Mouse (Mus musculus) lung, postnatal 0 days (tissue): ENCODE results near the gene Tnfrsf21. TPM values are rescaled to one million over a fixed set of nuclear protein-coding genes. Genes with fewer than 3 reads are reported as not detected.
A peak's percentile ranks its signal among the peaks of the same experiment; 100 is the strongest.

Experiments
- ATAC-seq: fragments of 200-750 bp; cut with Nextera tagmentation; 2 replicates; pipeline ENCODE4 v1.8.0; 2017; ENCODE audit warnings: moderate library complexity
- DNase-seq: peaks from one replicate; pipeline ENCODE4 v3.0.0-alpha.2; 2016; ENCODE audit warnings: low spot score
- H3K27ac ChIP-seq: fragments of 300-500 bp; sonication (generic); 2 replicates; pipeline ENCODE4 v1.5.1; 2014; ENCODE audit warnings: antibody characterized with exemption, mild to moderate bottlenecking, low read length, mixed read lengths
- H3K27me3 ChIP-seq: fragments of 300-500 bp; sonication (generic); replicated peaks from 2 replicates; pipeline ENCODE4 v1.6.1; 2014; ENCODE audit warnings: low read length, mixed read lengths; ENCODE audit not compliant: insufficient read depth
- H3K36me3 ChIP-seq: fragments of 300-500 bp; sonication (generic); 2 replicates; pipeline ENCODE4 v1.6.1; 2014; ENCODE audit warnings: low read length, mixed read lengths; ENCODE audit not compliant: insufficient read depth
- H3K4me1 ChIP-seq: fragments of 300-500 bp; sonication (generic); 2 replicates; pipeline ENCODE4 v1.6.1; 2014; ENCODE audit warnings: antibody characterized with exemption, low read depth, low read length, mixed read lengths; ENCODE audit not compliant: insufficient read depth
- H3K4me2 ChIP-seq: fragments of 300-500 bp; sonication (generic); replicated peaks from 2 replicates; pipeline ENCODE4 v1.6.1; 2014; ENCODE audit warnings: low read depth, mild to moderate bottlenecking, low read length, moderate library complexity, mixed read lengths
- H3K4me3 ChIP-seq: fragments of 300-500 bp; sonication (generic); 2 replicates; pipeline ENCODE4 v1.5.1; 2014; ENCODE audit warnings: low read depth, low read length
- H3K9ac ChIP-seq: fragments of 300-500 bp; sonication (generic); replicated peaks from 2 replicates; pipeline ENCODE4 v1.6.1; 2014; ENCODE audit warnings: low read depth, mild to moderate bottlenecking
- H3K9me3 ChIP-seq: fragments of 300-500 bp; sonication (generic); 2 replicates; pipeline ENCODE4 v1.6.1; 2016; ENCODE audit warnings: low read length, mixed read lengths
- CTCF ChIP-seq: IDR thresholded peaks from 2 replicates; pipeline ENCODE4 v1.5.1; 2016; ENCODE audit warnings: antibody characterized with exemption, mild to moderate bottlenecking
- EP300 ChIP-seq: IDR thresholded peaks from 2 replicates; pipeline ENCODE4 v1.6.1; 2016; ENCODE audit warnings: antibody characterized with exemption, mild to moderate bottlenecking, control low read depth
- WGBS: fragments of 180-500 bp; shearing (Covaris S2); extraction: QIAGEN DNeasy Blood & Tissue Kit; methylation state at CpG from one replicate; pipeline ENCODE4 v1.1.7; 2014; 5-methylcytosine and 5-hydroxymethylcytosine counted together
- polyA plus RNA-seq: library from polyadenylated mRNA; unstranded; fragments of >200 nt; fragmentation: Nextera tagmentation; extraction: Ambion mirVana; gene quantifications from 2 replicates; pipeline ENCODE4 v1.2.1, GENCODE M21; 2015

Tnfrsf21 gene
- polyA plus RNA-seq, 1 experiment from 2014 or later: 40.2 TPM

GRCm38 (mm10) chr17:43113391-43113984, 97.1 kb downstream of the Tnfrsf21 start:
- Histone ChIP-seq H3K4me3 (no peak overlapping the region), H3K4me2 (no peak overlapping the region), H3K9me3 (no peaks in the 10 kb centered on the region), H3K4me1 (no peaks in the 10 kb centered on the region), H3K9ac (no peak overlapping the region), H3K36me3 (no peaks in the 10 kb centered on the region), H3K27me3 (no peaks in the 10 kb centered on the region), H3K27ac (no peak overlapping the region)
- no peak for TF ChIP-seq CTCF
- no peak for TF ChIP-seq EP300
- ATAC-seq: no peak
- 49% methylated on average over 9 of the region's 9 CpGs for WGBS
- no peak for DNase-seq

DNA sequence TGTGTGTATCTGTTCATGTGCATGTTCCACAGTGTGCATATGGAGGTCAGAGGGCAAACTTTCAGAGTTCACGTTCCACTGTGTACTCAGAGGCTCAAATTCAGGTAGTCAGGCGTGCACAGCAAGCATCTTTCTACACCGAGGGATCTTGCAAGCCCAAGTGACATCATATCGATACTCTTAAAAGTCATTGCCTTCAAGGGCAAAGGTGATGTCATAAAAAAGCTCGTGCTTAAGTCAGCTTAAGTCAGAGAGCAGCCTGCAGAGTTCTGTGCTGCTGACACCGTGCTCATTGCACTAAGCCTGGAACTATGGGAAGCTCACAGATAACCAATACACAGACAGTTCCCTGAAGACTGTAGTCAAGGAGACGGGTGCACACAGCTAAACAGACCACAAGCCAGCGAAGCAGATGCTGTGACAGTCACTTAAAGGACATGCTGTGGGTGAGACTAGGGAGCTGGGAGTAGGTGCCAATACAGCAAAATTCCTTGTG, 97.8 kb downstream of the Tnfrsf21 start:
- Histone ChIP-seq H3K36me3 (no peaks in the 10 kb centered on the region), H3K27me3 (no peaks in the 10 kb centered on the region), H3K9me3 (no peaks in the 10 kb centered on the region), H3K4me3 (no peak overlapping the region), H3K4me1 (no peaks in the 10 kb centered on the region), H3K4me2 (no peak overlapping the region), H3K9ac (no peak overlapping the region), H3K27ac (no peak overlapping the region)
- WGBS: 52% methylated on average over 8 of the region's 8 CpGs
- DNase-seq (no peak), ATAC-seq (no peak)
- TF ChIP-seq CTCF: no peak
- no peak for TF ChIP-seq EP300

GRCm38 (mm10) chr17:43114926-43115325, 98.6 kb downstream of the Tnfrsf21 start:
- DNase-seq: no peak
- Histone ChIP-seq H3K27ac (no peak overlapping the region), H3K9ac (no peak overlapping the region), H3K9me3 (no peaks in the 10 kb centered on the region), H3K4me3 (no peak overlapping the region), H3K4me1 (no peaks in the 10 kb centered on the region), H3K27me3 (no peaks in the 10 kb centered on the region), H3K4me2 (no peak overlapping the region), H3K36me3 (no peaks in the 10 kb centered on the region)
- WGBS: 93% methylated on average over 6 of the region's 6 CpGs
- ATAC-seq: no peak
- TF ChIP-seq EP300: no peak
- no peak for TF ChIP-seq CTCF

GRCm38 (mm10) chr17:43116748-43117147, 100.4 kb downstream of the Tnfrsf21 start:
- Histone ChIP-seq H3K27ac (no peak overlapping the region), H3K4me1 (no peaks in the 10 kb centered on the region), H3K9me3 (no peaks in the 10 kb centered on the region), H3K36me3 (no peaks in the 10 kb centered on the region), H3K9ac (no peak overlapping the region), H3K4me2 (no peak overlapping the region), H3K4me3 (no peak overlapping the region), H3K27me3 (no peaks in the 10 kb centered on the region)
- DNase-seq: peak; percentile 44
- TF ChIP-seq CTCF: no peak
- TF ChIP-seq EP300: no peak
- ATAC-seq: peak; percentile 40; the same call in 1 of the 2 replicates
- 51% methylated on average over 10 of the region's 10 CpGs for WGBS

DNA sequence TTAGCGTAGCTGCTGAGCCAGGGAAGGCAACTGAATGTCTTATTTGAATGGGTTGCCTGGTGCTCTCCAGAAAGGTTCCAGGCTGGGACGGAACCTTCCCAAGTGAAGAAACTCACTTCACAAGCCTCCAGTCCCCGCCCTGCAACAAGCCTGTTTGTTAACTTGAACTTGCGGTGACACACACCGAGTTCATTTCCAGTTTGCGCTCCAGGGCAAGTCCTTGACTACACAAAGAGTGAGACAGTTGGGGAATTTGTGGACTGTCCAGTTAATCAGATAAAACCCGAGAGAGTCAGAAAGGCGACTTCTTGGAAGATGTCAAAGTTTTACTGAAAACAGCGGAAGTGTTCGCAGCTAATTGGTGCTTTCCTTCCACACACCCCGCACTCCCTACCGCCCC, 103.1 kb downstream of the Tnfrsf21 start:
- H3K9me3 ChIP-seq: 0 out of 2 replicates have a peak, but pooled peaks cover 4% of the 10 kb centered on the region
- peak; percentile 14; the same call in 1 of the 2 replicates for ATAC-seq
- H3K4me1 ChIP-seq: no peaks in the 10 kb centered on the region
- 51% methylated on average over 12 of the region's 12 CpGs for WGBS
- no peak overlapping the region for H3K27ac ChIP-seq
- H3K27me3 ChIP-seq: no peaks in the 10 kb centered on the region
- no peak overlapping the region for H3K4me3 ChIP-seq
- TF ChIP-seq EP300 (no peak), CTCF (no peak)
- H3K36me3 ChIP-seq: no peaks in the 10 kb centered on the region
- peak; percentile 33 for DNase-seq
- no peak overlapping the region for H3K4me2 ChIP-seq
- no peak overlapping the region for H3K9ac ChIP-seq

GRCm38 (mm10) chr17:43121096-43121495, 104.7 kb downstream of the Tnfrsf21 start:
- Histone ChIP-seq H3K4me3 (no peak overlapping the region), H3K9ac (no peak overlapping the region), H3K4me2 (no peak overlapping the region), H3K36me3 (no peaks in the 10 kb centered on the region), H3K27ac (no peak overlapping the region), H3K27me3 (no peaks in the 10 kb centered on the region), H3K4me1 (no peaks in the 10 kb centered on the region), H3K9me3 (0 out of 2 replicates have a peak, but pooled peaks cover 4% of the 10 kb centered on the region)
- DNase-seq: no peak
- WGBS: 61% methylated on average over 2 of the region's 2 CpGs
- no peak for ATAC-seq
- TF ChIP-seq CTCF (no peak), EP300 (no peak)
